Mouse (Mus musculus): Measurements from ENCODE around the gene Gm21974. TPM values are rescaled to one million over a fixed set of nuclear protein-coding genes. Genes with fewer than 3 reads are reported as not detected.
"Not testable (repeated sequence)": the region's sequence is repeated elsewhere in the genome, so short reads cannot be mapped to it uniquely, and the experiment has no call there.

Gm21974 gene
- polyA plus RNA-seq, 1 experiment: not detected

DNA sequence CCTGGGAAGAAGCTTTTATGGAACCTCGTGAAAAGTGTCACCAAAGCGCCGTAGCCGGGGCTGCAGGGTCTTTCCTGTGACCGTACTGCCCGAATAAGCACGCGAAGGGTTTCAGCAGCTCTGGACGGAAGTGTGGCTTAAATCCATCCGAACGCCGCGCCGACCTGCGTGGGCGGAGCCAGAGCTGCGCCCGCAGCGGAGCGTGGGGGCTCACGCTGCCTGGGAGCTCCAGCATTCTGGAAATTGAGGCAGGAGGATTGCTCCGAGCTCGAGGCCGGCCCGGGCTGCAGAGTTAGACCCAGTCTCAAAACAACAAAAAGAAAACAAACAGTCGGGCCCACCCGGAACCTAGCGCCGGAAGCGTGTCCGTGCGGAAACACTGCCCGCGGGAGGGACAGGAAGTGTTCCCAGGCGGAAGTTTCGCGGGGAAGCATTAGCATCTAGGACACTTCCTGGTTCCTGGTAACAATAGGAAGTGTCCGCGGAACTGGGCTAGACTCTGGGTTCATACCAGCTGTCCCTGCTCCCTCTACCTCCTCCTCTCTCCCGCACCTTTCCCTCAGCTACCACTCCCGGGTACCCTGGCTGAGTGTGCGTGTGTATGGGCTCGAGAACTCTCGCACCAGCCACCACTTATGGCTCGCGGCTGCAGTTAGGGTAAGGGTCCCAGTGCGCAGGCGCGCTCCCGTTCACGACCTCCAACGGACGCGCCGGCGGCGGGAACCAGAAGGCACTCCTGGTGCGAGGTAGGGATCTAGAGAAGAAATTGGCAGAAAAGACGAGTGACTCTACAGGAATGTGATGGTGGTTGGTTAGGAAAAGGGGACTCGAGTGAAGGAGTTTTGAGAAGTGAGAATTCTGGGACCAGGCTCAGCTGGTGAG lies 18.5 kb downstream of the Gm21974 start, which contains the start of gene Zfp668:
Gene Zfp668 (minus strand): TSS at position 362 of the 882 bp plus-strand sequence.
- no peak for DNase-seq (ENCODE audit: low read depth)

DNA sequence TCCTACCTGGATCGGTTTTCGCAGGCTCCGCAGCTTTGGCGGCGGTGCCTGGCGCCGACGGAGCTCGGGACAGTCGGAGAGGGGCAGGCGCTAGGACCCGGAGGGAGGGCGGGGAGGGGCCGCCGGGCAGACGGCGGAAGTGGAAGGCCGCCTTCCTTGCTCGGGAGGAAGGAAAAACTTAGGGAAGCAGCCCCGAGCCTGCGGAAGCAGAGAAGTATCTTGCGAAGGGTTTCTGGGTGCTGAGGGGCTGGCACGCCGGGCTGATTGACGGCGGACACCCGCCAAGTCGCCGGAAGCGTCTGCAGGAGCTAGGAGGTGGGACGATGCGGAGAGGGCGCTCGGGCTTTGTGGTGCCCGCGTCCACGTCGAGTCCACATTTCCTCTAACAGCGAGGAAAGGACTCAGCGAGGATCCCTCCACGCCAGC lies 19.2 kb downstream of the Gm21974 start, which contains the start of gene Zfp646:
Gene Zfp646 (plus strand): TSS at position 181 of the 426 bp plus-strand sequence.
- no peak for DNase-seq (ENCODE audit: low read depth)

DNA sequence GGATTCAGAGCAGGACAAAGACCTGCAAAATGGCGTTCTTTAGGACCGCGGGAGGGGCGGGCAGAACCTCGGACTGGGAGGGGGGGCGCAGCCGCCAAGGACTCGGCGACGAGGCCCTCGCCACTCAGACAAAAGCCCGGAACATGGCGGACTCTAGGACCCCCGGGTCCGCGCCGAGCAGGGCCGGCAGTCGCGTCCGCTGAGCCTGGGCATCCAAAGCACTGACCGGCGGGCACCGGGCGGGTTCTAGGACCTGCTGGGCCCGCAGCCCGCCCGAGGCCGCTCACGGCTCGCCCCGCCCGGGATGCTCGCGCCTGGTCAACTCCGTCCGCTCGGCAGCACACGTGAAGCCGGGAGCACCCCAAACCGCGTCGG lies 19.6 kb downstream of the Gm21974 start:
- no peak for DNase-seq (ENCODE audit: low read depth)

DNA sequence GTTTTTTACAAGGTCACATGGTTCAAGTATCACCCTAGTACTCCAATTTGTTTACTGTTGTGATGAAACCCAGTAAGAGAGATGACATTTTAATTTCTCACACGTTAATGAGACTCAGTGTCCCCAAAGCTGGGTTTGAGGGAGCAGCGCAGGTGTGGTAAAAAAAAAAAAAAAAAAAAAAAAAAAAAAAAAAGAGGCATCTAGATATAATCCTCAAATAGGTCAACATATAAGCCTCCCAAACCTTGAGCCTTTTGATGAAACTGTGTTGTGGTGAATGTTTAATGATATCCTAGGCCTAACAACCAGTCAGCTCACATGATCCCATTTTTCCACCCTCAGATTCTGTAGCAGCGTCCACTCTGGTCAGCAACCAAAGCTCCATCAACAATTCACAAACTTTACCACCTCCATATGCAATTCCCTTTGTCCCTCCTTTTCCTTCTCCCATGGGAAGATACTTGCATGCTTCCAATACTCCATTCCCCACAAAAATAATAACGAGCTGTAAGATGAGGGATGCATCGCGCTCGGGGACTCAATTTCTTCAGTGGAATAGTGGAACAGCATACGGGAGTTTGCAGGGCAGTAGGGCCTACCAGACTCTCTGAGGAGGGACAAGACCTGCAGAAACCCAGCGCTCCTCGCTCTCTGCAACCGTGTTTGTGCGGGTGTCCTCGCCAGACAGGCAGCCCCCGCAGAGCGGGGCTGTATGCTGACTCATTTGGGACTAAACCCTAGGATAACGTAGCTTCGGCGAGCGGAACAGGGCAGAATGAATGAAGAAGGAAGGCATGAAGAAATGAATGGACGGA lies 20.2 kb downstream of the Gm21974 start:
- no peak for DNase-seq (ENCODE audit: low read depth)

DNA sequence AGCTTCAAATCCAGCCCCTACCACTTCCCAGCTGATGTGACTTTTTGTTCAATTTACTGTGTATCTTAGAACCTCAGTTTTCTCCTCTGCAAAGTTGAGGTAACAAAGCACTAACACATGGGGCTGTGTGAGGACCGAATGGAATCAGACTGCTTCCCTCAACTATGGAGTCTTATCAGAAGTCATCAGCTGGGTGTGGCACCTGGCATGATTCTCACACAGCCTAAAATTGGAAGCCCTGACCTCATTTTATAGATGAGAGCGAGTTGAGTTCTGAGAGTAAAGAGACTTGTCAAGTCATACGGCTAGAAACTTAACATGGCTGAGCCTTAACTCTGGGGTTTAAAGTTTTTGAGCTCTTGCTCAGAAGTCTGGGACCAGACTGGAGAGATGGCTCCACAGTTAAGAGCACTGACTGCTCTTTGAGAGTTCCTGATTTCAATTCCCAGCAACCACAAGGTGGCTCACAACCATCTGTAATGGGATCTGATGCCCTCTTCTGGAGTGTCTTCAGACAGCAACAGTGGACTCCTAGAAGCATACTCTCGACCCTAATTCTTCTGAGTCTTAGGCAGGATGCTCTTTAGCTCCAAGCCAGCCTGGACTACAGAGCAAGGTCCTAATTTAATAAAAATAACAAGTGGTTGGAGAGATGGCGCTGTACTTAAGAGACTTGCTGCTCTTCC lies 25.0 kb downstream of the Gm21974 start:
- no peak for DNase-seq (ENCODE audit: low read depth)

DNA sequence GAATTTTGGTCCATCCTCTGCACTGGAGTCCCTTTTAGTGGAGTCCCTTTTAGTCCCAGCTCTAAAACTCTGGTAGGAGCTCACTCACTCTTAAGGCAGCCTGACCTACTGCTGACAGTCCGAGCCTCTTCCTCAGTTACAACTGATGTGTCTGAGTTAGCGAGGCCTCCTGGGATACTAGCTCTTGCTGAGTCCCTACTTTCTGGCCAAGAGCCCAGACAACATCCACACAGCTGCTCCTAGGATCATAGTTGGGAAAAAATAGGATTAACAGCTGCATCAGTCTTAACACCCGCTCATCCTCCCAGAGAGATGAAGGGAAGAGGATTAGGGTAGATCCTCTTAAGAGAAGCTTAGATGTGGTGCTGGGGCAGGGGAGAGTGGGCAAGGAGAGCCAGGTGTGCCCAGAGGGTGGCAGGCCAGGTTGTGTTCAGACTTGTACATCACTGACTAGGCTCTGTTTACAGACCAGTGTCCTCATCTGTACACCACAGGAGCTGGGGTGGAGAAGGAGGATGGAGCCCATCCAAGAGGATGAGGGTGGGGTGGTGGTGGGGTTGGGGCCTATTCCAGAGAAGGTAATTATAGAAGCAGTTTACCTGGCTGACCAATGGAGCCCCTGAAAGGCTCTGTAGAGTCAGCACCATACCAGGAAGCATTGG lies 26.0 kb downstream of the Gm21974 start:
- no peak for DNase-seq (ENCODE audit: low read depth)

DNA sequence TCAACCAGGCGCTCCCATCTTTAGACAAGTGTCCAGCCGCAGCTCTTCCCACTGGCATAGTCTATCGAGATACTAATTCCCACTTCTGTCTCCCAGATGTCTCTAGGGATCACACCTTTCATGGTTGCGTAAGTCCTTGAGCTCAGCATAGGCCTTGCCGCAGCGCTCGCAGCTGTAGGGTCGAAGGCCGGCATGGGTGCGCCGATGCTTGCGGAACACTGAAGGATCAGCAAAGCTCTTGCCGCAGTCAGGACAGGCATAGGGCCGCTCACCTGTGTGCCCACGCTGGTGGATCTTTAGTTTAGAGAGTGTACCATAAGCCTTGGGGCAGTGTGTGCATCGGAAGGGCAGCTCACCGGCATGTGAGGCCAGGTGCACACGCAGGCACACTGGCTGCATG lies 27.6 kb downstream of the Gm21974 start:
- no peak for DNase-seq (ENCODE audit: low read depth)

DNA sequence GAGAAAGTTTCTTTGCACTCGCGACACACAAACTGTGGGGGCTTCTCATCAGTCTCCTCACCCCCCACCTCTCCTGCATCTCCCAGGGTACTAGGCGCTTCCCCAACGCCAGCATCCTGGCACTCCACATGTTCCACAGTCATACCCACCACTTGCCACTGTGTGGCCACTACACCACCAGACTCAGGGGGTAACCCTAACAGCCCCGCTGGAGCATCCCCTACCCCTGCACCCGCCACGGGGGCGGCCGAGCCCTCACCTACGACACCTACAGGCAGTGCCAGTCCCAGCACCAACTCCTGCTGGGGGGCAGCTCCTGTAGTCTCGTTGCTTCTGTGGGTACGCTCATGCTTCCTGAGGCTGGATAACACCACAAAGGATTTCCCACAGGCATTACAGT lies 28.8 kb downstream of the Gm21974 start:
- no peak for DNase-seq (ENCODE audit: low read depth)

DNA sequence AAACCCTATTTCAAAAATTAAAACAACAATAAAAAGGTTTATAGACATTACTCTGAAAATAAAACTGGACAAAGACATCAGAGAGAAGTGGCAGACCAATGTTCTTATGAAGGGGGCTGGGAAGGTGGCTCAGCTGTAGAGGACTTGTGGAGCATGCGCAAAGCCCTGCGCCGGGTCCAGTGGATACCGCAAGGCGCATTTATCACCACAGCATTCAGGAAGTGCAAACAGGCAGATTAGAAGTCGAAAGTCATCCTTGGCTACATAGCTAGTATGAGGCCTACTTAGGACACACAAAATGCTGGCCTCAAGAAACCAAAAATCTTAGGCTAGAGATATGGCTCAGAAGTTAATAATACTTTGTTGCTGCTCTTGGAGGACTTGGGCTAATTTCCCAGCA lies 37.0 kb downstream of the Gm21974 start:
- DNase-seq (ENCODE audit: low read depth): no peak

DNA sequence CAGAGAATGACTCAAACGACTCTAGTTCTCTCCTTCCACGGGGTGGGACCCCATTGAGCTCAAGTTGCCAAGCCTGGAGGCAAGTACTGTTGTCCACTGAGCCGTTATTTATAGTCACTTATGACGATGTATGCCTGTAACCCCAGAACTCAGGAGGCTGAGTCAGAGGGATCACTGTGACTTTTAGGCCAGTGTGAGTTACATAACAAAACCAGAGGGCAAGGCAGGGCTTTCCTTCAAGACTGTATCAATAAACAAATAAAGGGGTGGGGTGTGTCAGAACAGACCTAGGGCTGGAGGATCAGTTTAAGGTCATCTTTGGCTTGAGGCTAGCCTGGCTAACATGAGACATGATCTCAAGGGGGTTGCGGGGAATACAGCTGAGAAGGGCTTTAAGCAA lies 44.3 kb downstream of the Gm21974 start:
- no peak for DNase-seq (ENCODE audit: low read depth)

DNA sequence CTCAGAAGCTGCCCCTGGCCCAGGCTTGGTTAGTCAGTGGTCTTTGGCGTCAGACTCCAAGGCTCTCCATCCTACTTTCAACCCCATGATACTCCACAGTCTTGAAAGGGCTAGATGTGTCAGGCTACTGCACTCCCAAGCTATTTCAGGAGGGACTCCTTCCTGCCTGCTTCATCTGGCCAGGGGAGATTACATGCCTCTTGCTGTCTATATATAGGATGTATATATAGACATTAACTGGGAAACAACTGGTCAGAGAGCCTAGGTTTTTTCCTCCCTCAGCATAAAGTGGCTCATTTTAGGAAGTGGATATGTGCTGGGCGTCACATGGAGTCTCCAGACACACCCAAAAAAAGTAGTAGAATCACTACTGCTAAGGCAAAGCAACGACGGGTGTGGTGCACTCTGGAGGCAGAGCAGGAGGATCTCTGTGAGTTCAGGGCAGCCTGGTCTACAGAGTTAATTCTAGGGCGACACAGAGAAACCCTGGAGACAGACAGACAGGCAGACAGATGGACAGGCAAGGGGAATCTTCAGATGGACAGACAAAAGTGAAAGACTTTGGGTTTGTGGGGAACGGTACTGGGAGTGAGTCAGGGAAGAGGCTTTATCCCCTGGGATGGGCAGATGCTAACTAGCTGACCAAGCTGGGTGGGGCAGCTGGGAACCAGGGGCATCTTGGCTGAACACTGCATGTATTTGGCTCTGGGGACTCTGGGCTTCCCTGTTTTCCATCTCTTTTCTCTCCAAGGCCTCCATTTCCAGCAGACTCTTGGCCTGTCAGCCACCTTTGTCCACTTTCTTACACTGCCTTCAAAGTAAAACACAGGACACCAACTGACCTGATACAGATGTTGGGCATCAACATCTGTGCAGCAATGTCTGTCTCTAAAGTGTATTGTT lies 45.0 kb downstream of the Gm21974 start:
- no peak for DNase-seq (ENCODE audit: low read depth)

DNA sequence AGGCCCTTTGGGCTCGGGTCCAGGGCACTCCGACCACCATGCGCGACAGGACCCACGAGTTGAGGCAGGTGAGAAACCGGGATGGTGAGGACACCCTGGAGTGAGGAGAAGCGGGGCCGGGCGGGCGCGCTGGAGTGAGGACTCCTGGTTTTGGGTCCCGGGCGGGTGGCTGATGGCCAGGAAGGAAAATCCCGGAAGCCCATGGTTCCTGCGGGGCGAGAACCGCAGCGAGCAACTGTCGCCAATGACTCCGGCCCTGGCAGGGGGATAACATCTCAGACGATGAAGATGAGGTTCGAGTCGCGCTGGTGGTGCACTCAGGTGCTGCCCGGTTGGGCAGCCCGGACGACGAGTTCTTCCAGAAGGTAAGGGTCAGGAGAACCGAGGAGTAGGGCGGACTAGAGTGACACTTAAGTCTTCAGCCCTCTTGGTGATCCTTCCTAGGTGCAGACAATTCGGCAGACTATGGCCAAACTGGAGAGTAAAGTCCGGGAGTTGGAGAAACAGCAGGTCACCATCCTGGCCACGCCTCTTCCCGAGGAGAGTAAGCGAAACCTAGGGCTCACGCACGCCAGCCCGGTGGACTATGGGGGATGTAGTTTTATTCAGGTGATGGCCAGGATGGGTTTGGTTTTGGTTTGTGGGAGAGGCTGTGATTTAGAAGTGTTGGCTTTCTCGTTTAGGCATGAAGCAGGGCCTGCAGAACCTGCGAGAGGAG lies 53.1 kb downstream of the Gm21974 start:
- DNase-seq (ENCODE audit: low read depth): peak; percentile 44

DNA sequence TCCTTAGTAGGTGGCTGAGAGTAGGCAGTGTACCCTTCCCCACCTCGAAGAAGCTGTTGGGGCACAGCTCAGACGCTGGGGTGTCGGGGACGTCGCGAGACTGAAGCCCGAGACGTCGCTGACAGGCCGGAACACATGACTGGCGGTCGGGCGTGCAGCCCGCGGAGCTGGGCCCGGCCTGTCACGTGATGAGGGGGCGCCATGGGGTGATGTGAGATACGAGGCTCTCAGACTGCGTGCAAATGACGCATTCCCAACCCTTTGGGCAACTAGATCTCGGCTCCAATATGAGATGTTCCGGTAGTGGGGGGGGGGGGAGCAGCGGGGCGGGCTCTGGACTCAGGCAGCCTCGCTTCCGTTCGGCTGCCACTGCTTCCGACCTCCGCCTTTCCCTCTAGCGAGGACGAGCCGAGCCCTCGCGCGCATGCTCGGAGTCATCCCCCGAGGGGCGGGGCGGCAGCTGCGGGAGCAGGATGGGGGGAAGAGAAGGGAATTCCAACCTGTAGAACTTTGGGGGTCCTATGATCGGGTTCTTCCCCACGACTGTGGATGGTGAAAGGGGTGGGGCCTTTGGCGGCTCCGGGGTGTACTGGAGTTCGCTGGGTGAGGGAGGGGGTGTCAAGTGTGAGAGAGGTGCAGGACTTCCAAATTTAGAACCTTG lies 53.8 kb downstream of the Gm21974 start:
- DNase-seq (ENCODE audit: low read depth): peak; percentile 46

DNA sequence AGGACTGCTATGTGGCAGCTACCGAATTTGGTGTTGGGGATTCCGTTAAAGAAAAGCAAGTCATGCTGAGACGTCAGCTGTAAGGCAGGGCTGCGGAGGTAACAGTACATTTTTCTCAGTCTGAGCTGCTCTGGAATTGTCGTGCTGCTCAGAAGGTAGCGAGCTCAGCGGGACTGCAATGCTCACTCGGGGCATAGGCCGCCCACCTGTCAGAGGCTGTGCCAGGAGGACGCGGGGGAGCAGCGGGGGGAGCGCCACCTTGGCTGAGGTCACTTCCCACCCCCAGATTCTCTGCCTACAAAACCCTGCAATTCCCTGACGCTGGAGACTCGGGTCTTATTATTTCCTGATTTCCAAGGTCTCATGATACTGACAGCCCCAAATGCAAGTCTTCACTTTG lies 54.4 kb downstream of the Gm21974 start:
- no peak for DNase-seq (ENCODE audit: low read depth)

DNA sequence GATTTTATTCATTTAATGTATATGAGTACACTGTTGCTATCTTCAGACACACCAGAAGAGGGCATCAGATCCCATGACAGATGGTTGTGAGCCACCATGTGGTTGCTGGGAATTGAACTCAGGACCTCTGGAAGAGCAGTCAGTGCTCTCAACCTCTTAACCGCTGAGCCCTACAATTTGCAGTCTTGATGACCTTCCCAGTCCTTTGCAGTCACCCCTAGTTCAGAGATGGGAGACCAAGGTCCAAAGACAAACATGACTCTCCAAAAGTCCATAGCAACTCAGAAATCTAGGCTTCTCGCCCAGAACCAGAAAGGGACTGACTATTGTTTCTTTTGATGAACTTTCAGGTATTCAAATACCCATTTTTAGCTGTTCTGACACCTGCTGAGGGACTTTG lies 55.2 kb downstream of the Gm21974 start:
- DNase-seq (ENCODE audit: low read depth): not testable (repeated sequence)

DNA sequence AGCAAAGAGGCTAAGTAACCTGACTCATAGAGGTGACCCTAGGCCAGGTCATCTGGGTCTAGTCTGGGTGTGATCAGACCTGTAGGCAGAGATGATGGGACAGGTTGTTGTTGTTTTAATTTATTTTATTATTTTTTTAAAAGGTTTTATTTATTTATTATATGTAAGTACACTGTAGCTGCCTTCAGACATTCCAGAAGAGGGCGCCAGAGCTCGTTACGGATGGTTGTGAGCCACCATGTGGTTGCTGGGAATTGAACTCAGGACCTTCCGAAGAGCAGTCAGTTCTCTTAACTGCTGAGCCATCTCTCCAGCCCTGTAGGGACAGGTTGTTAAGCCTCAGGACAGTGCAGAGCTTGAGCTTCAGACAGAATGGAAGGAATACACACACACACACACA lies 57.4 kb downstream of the Gm21974 start:
- DNase-seq (ENCODE audit: low read depth): not testable (repeated sequence)

DNA sequence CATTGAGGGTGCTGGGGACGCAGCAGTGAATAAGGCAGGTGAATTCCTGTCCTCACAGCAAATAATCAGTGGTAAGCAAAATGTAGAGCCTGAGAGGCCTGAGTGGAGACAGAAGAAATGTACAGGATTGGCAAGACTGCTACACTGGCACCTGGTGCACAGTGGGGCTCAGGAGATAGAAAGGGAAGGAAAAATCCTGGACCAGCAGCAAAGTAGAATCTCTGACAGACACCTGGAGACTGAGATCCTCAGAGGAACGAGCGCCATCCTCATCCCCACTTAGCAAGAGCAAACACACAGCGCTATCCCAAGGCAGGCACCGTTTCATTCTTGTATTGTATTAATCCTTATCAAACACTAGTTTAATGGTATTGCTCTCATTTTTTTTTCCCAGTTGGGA lies 57.8 kb downstream of the Gm21974 start:
- no peak for DNase-seq (ENCODE audit: low read depth)
